Mouse (Mus musculus): ENCODE data around the gene Man2c1.

DNA sequence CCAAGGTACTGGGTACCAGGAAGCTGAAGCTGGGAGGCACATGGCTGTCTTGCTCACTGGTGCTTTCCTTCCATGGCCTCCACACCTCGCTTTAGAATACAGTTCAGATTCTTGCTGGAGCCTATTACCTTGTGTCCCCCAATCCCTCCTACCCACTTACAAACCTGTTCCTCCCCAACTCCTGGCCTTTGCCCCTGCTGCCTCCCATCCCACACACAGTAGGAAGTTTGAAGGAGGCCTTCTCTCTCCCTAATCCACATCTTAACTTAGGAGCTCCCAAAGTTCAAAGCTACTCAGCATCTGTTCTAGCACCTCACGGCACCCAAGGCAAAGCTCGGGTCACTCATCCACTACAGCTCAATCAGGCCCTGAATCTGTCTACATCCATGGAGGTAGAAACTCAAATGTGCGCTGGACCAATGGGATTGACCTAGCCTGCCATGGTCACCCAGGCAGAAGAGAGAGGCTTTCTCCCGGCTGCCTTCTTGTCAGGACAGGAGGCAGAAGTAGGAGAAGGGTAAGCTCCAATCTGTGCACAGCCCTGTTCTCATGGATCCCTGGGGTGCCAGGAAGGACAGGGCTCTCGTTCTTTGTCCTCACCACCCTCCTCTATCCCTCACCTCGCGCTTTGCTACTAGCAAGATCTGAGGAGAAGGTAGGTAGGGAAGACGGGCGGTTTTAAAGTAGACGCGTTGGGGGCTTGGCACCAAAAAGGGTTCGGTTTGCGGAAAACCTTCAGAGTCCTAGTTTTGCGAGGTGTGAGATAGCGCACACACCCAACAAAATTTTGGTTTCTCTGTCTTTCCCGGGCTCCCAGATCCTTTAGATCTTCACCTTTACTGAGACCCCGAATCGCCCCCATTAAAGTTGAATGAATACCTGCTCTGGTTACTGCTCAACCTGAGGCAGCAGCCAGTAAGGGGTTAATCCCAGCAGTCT lies 17.0 kb downstream of the Man2c1 start:
- TF ChIP-seq CTCF (IDR thresholded peaks at IDR 0.05; ENCODE audit: borderline replicate concordance, insufficient read depth, low read length): no peak
- TF ChIP-seq POLR2A (IDR thresholded peaks at IDR 0.05; ENCODE audit: low read depth, low read length): peak; percentile 47; the same call in 1 of the 2 replicates
